Mouse (Mus musculus): ENCODE results near the gene Dgki.
A peak's percentile ranks its signal among the peaks of the same experiment; 100 is the strongest.

The Dgki gene

DNA sequence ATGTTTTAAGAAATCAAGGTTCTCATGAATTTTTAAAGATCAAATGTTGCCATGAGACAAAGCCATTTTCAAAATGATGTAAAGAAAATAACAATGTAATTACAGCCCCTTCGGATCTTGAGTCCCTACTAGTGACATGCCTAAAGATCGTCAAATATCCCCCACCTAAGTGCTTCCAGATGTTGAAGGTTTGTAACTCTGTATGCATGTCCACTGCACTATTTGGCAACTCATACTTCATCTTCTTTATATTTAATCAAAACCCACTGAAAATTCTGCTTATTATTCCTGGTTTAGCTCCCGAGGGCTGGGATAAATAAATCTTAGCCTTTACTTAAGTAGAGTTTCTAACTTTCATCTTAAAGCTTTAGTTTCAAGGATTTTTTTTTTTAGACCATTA is 458.3 kb downstream of the Dgki start:
- no peak for DNase-seq

DNA sequence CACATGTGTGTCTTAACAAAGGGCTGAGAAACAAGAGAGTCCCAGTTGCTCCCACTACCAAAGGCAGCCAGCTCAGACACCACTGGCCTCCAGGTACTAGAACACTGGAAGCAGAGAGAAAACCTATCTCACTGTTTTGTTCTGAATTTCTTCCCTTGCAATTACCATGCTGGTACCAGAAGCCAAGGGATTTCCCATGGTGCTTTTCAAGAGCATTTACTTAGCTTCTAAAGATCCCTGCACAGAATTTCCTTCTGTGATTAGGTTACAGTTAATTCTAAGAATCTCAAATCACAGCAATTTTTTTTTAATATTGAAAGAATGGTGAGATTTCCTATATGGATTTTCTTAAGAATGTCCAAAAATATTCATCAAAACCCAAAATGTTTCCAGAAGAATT is 458.8 kb downstream of the Dgki start:
- no peak for DNase-seq

DNA sequence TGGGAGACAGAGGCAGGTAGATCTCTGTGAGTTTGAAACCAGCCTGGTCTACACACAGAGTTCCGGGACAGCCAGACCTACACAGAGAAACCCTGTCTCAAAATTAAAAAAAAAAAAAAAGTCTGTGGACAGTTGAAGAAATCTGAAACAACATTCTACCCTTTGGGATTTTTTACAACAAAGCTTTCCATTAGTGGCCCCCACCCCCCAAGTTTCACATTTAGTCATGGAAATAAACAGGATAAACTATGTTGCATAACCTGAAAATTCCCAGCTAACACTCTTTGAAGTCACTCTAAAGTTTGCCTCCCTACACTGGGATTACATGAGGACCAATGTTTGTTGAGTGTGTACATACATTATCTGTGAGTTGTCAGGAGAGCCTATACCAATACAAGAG is 461.2 kb downstream of the Dgki start:
- DNase-seq, result no peak

DNA sequence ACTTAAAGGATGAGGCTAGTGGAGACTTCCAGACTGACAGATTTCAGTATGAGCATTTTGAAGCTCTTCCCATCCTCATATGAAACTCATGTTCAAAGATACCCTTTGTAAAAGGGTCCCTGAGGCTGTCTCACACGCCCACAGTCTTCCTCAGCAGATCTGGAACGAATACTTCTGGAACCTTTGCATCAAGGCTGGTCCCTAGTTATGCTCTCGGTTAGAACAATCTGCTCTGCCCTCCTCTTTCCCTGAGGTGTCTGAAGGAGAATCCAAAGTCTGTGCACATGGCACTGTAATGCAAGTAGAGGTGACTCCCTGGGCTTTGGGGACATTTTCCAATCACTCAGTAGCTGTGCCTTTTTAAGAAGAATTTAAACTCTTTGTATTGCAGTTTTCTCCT is 464.6 kb downstream of the Dgki start:
- no peak for DNase-seq

DNA sequence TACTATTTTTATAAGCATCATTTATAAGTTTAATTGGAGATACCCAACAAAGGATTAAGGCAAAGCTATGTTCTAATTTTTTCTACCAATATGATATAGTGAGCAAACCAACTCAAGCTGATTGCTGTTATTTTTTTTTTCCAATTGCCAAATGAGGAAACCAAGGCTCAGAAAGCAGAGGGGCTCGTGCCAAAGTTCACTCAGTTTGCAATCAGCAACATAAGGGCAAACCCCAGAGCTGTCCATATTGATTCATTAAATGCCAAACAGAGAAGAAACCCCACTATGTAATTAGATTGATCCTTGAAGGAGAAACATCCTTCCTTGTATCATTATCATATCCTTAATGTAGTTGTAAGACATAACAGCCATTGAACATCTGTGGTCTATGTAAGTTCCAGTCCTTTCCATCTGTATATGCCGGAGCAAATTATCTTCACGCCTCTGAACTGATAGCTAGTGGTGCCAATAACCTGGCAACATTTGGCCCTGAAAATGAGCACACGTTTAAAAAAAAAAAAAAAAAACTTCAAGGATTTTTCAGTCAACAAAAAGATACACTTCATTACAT is 465.2 kb downstream of the Dgki start:
- no peak for DNase-seq

DNA sequence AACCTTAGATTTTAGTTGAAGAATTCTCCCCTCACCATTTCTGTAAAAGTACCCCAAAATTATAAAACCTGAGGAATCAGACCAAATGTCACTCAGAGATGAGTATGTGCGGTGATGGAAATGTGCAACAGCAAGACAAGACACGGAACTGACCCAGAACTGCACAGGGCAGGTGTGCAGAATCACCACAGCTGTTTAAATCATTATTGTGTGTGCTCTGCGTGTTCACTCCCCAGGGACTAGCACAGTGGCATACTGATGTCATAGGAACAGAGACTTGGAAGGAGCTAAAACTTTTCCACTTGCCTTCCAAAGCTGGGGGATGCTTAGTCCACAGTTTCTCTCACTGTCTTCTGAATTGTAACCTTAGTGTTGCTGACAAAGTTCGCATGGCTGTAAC is 467.3 kb downstream of the Dgki start:
- DNase-seq, result no peak

DNA sequence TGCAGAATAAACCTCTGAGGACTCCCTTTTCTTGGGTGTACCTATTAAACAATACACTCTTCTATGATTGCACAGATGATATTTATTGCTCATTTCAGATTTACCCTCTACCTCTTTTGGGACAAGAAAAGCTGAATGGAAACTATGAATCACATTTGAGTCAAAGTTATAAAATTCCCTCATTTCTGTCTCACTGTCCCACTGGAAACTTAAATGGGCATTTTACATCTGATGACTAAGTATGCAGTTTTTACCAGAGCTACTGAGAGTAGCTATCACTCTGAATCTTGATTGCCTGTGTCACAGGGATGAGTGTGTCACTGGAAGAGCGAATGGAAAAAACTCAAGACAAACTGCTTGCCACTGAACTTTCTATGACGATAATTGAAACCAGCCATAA is 467.8 kb downstream of the Dgki start:
- DNase-seq, result no peak

DNA sequence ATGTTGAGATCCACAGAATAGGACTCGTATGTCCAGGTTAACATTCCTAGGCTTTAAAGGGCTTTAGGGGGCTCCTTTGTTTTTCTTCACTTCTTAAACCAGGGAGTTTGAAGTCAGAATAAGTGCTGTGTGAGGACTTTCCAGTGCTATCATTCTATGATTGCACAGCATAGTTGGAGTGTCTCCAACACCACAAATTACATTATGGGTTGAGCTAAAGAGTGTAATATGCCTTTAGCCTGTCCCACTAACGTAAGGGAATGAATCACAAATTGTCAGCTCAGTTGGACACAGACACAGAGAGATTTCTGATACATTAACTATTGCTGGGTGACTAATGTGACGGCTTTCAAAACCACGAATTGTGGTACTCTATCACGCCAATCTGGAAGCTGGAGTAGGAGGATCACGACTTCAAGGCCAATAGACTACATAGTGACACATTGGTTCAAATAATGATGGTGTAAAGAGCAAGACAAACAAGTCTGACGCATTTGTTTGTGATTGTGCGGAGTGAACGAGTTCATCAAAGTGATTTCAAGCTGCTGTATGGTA is 469.5 kb downstream of the Dgki start:
- no peak for DNase-seq

DNA sequence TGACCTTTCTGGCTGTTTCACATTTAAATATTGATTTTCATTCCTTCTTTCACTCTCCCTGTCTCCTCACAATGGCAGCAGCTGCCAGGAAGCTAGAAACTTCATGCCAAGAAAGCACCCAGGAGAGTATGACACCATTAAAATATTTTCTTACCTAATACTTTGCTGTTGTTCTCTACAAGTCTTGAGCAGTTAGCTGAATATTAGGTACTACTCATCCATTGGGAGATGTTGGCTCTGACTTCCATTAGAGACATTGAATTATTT is 480.3 kb downstream of the Dgki start:
- DNase-seq, result no peak

DNA sequence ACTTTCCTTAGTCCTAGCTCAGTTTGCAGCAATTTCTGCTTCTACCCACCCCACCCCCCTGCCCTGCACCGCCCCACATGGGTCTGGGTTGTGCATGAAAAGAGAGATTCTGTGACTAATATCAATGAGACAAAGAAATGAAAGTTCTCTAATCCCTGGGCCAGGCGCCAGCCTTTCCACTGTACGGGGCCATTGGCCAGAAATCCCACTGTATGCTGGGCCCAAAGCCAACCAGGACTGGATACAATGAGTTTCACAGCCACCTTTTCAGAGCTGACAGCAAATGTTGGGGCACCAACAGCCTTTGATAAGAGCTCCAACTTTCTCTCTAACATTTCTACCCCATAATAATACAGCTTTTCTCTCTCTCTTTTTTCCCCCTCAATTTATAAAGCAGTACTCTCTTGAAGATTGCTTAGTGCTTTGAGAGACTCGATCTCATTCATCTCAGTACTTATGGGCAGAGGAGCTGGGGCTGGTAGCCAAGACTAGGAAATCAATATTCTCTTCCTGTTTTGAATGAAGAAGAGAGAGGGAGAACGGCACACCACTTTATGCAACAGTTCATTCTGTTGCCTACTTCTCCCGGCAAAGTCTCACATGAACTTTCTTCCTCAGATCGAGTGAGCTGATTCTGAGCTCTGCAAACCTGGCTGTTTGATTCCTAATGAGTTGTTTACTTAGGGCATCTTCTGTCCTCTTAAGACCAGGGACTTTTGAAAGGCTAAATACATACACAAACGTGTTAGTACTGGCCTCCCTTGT is 480.8 kb downstream of the Dgki start:
- peak; percentile 87 for DNase-seq

DNA sequence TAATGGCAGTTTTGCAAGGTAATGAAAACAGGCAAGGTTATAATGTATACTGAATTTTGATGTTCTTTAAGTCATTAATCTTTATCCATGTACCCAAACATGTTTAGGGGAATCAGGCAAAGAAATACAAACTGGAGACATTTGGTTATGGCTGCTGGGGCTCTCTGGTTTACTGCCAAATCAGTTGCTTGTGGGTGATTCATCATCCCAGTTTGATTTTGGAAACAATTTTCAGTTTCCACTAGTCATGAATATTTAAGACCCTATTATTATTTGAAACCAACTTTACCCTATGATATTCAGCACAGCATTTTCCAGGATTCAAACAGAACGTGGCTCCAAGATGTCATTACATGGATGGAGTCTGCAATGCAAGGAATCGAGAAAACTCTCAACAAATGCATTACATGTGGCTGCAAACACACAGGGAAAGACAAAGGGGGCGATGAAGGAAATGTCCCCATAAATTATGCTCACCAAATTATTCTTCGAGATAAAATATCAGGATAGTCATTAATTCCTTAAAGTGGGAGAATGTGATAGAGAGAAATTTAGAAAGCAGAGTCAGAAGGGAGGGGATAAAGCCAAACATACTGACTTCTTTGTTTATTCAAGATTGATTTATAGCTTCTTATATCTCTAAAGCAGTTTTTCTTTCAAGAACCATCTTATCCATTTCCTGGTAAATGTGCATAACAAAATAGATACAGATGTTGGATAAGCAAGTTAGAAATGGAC is 481.5 kb downstream of the Dgki start:
- DNase-seq, result no peak

DNA sequence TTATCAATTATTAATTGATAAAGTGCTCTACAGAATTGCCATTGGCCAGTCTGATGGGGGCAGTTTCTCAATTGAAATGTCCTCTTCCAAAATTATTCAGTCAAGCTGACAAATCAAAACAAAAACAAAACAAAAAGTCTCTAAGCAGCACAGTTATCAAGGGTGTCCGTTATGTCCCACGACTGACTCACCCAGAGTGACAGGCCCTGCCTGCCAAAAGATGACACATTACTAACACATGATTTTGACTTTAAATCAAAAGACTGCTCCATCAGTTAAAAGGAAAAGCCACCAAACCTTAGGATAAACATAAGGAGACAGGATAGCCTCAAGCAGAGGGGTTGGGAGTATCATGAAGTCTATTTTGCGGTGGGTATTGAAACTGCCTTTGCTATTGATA is 483.3 kb downstream of the Dgki start:
- DNase-seq, result no peak

DNA sequence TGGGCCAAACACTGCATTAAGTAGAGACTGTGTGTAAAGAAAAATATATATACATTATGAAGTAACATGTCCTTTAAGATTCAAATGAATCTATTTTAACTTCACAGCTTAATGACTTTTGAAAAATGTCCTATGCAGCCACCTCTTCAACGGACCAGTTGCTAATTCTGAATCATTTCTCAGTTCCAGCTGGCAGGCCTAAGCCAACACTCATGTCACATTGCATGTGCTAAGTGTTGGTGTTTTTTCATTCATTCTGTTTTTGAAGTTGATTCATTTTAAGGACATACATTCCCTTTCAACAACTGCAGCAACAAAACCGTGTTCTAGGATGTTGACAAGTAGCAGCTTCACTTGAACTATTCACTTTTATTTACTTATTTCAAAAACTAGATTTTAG is 484.0 kb downstream of the Dgki start:
- DNase-seq, result peak; percentile 13

DNA sequence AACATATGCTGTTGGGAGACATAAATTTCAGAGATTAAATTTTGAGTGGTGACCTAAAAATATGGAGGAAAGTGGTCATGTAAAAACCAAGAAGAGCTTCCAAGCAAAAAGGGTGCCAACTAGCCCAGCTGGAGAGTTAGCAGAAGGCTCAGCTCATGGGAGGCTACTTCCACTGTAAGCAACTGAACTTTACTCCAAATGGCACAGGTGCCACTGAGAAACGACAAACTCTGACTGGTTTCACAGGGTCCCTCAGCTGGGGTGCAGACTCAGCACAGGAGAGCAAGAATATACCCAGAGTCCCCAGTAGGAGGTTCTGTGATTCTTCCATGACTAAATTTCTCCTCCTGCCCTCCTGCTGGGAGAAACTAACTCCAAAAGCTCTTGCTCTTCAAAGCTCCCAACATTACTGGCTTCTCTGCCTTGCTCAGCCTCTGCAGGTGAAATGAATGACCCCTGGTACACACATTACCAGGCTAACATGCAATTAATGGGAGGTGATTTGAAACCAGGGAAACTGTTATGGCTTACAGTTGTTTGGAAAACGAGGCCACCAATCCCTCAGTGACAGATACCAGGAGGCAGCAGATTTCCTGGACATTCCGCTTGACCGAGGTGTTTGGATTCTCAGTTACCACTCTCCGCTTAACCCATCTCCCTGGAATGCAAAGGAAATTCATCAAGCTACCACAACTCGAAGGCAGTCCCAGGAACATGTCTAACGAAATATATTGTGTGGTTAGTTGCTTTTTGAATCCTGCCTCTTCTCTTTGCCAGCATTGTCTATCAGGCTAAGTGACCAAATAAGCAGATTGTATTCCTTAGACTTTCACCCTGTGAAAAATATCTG is 487.1 kb downstream of the Dgki start:
- no peak for DNase-seq

DNA sequence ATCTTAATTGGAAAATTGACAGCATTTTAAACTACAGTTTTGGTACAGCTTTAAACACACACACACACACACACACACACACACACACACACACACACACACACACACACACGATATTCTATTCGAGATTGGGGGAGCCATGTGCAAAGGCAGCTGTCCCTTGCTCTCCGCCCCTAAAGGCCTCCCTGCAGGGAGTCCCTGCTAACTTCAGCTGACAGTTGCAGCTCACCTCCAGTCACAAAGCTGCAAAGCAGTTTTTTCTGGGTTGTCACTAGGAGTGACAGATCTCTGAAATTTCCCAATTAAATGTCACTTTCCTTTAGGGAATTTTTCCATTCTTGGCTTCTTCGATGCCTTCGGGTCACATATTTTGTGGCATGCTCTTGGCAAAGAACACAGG is 489.5 kb downstream of the Dgki start:
- no peak for DNase-seq

DNA sequence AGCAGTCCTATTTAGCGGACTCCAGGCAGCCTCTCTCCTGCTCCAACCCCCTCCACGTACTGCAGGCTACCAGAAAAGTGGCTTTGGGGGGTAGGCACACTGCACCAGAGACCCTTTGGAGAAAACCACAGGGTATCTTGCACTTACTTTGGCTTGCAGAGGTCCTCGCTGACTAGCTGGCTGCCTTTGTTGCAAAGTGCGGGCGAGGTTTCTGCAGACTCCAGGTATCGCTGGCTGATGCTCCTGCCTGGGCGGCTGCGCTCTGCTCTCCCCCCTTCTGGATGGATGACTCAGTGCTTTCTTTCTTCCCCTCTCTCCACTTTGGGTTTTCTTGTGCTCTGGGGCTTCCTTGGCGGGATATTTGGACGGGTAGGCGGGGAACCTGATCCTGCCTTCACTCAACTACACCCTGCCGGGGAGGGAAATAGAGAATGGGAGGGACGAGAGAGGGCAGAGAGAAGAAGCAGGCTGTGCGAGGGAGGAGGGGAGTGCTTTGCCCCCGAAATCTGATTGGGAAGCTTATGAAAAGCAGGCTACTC is 490.2 kb downstream of the Dgki start, which contains the start of gene Ptn:
Gene Ptn (minus strand): TSS at position 474 of the 539 bp plus-strand sequence.
- no peak for DNase-seq

DNA sequence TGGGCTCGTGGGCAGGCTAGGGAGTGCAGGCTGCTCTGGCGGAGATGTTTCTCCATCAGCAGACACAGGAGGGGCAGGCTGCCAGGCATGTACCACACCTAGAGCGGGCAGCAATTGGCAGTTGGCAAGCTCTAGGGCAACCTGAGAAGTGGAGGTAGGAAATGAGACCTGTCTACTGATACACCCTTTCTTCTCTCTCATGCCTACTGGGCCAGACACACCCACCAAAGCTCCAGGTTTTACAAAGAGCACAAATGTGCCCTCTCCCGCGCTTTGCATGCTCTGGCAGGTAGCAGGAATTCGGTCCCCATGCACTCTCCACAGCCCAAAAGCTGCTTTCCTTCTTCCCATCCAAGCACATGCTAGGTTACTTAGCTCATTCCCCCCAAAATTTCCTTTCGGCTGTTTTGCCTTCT is 490.7 kb downstream of the Dgki start:
- DNase-seq, result no peak

DNA sequence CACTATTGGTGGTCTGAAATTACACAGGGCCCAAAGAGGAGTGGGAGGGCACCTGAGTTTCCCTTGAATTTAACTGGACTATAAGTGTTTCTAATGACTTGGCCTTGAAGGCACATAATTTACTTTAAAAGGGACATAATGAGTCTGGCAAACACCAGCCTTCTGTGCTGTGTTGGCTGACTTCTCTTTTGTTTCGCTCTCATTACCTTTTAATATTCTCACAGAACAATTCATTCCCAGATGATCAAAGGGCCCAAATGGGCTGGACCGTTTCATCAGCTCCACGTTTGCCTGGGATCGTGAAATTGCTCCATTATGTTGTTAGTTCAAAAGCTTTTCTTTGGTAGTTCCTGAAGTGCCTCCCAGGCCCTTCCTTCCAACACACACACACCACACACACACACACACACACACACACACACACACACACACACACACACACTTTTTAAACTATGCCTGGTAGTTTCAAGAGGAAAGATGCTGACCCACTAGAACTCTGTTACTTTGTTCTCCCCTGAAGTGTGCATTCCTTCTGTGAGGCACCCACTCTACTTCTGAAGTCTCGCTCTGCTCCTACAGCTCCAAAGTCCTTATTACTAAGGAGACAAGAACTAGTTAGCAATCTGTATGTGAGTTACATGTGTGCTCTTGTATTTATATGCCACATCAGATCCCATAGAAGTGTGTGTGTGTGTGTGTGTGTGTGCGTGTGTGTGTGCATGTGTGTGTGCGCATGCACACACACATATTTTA is 491.5 kb downstream of the Dgki start:
- no peak for DNase-seq

DNA sequence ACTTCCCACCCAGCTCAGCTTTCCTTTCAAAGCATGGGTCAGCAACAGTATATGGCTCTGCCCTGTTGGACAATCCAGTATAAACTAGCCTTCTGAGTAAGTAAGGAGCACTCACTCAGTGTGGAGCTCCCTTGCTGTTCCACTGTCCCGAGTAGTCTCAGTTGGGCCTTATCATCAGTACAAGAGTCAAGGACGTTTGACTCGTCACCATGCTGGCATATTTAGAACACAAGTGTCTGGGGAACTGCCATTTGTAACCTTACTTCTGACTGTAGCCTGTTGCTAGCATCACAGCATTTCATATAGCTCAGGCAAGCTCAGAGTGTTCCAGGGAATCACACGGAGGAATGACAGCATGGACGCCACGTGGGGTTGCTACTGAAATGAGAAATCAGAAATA is 493.1 kb downstream of the Dgki start:
- DNase-seq, result no peak

DNA sequence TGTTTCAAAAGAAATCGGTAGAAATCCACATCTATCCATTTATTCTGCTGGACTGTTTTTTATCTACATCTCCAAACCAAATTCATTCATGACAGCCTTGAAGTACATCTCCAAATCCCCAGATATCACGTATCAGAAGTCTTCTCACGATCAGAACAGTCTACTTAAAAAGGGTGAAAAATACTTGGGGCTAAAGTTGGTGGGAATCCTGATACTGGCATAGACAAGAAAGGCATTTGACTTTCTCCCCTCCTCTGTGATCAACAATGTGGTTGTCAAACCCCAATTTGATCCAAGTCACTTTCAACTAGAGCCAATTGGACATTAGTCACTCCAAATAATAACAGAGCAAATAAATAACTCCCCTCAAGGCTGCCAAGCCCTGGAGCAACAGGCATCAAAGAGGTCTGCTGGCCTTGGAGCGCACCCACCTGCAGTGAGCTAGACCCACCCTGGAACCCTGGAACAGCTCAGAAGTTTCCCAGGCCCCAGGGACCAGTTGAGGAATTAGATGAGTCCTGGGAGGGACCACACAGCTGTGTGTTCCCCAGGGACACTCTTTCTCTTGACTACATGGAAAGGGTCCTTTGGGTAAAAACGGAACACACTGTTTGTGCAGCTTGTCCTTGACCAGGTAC is 499.6 kb downstream of the Dgki start:
- no peak for DNase-seq

DNA sequence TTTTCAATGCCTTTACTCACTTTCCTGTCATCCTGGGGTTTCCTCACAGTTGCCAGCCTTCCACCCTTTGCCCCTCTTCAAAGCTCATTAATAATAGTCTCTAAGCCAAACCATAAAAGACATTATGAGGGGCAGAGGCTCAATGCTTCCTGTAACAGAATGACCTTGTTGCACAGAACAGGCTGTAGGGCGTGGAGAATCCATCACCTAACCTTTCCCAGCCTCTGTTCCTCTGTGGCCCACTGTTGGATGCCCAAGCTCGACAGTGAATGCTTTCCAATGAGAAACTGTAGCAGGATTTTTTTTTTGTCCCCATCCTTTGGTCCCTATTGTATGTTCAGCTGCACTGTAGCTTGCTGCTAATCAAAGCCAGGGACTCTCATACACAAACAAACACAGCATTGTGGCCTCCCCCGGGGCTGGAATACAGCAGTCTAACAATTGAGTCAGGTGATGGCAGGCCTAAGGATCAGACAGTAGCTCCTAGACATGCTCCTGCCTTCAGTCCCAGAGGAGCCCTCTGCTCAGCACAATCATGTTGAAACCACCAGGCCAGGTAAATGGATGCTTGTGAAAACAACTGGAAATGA is 502.8 kb downstream of the Dgki start:
- no peak for DNase-seq

Data from lung, postnatal 10 days (tissue).